Mouse (Mus musculus) heart, postnatal 14 days (tissue): ENCODE data around the gene U2af2. TPM values are rescaled to one million over a fixed set of nuclear protein-coding genes. Genes with fewer than 3 reads are reported as not detected.

Experiments used
- DNase-seq, 2 experiments: peaks; one replicate each; pipeline ENCODE4 v3.0.0; 2021 to 2022
- intact Hi-C: fragments of 180-260 bp; cut with DNase I; formaldehyde crosslinking; loops from one replicate; pipeline ENCODE4 v1.15.1; 2025
- microRNA-seq, 2 experiments: library from miRNA; unstranded; fragments of <30 nt; microRNA quantifications; one replicate each; pipeline ENCODE4 v1.2.0; 2021 to 2022
- total RNA-seq, 2 experiments: library from RNA; stranded (reverse); gene quantifications; 2 replicates each; pipeline ENCODE4 v1.2.3; 2021

Gene U2af2
- total RNA-seq, 2 experiments from 2014 or later = 85.6 to 94.1 TPM

DNA sequence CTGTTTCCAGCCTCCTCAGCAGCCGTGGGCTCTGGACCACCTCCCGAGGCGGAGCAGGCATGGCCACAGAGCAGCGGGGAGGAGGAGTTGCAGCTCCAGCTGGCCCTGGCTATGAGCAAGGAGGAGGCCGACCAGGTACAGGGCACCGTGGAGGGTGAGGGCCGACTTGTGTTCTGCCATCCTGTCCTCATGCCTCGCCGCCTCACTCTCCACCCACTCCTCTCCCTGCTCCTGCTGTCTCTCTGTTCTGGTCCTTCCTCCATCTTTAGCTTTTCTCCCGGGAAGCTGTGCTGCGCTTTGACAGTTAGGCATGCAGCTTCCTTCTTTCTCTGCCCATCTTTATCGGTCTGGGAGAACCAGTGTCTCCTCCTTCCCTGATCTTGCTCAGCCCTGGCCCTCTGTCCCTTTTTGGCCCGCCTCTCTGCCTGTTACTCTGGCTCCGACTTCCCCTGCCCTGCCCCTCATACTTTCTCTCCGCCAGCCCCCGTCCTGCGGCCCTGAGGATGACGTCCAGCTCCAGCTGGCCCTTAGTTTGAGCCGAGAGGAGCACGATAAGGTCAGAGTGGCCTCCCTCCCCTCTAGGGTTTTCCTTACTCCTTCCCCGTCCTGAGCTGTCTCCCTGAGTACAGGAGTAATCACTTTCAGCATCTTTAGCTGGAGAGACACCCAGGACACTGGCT, 31.0 kb downstream of the U2af2 start:
- intact Hi-C loops = no loop called here
- peak; percentile 27 to 45 for DNase-seq

DNA sequence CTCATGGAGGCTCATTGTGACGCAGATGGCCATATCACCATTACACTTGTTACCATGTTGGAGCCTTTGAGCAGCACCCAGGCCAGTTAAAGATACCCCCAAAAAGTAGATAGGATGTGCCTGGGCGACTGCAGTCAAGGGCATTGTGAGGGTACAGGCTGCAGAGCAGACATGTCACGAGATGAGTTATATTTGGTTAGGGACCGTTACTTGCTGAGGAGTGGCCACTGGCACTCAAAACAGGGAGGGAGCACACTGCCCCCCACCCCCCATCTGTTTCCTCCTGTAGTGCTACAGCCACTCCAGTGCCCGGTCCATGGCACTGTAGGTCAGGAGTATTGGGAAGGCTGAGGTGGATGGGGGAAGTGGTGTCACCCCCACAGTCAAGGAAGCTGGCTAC, 36.8 kb downstream of the U2af2 start:
- DNase-seq = no peak
- intact Hi-C loops = no loop called here

DNA sequence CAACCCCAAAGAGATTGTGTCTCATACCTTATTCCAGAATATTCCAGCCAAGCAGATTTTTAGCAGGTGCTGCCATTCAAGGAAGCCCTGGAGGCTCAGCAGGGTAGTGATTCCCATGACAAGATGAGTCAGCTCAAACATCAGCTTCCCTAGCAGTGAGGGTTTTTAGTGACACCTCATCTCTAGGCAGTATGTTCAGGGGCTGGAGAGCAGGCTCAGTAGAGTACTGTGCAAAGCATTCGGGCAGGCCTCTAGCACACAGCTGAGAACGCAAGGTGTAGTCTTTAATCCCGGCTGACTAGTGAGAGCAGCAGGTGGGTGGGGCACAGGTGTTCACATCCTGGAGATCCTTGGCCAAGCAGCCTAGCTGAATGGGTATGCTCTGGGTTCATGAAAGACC, 37.9 kb downstream of the U2af2 start:
- intact Hi-C loops = no loop called here
- no peak for DNase-seq

DNA sequence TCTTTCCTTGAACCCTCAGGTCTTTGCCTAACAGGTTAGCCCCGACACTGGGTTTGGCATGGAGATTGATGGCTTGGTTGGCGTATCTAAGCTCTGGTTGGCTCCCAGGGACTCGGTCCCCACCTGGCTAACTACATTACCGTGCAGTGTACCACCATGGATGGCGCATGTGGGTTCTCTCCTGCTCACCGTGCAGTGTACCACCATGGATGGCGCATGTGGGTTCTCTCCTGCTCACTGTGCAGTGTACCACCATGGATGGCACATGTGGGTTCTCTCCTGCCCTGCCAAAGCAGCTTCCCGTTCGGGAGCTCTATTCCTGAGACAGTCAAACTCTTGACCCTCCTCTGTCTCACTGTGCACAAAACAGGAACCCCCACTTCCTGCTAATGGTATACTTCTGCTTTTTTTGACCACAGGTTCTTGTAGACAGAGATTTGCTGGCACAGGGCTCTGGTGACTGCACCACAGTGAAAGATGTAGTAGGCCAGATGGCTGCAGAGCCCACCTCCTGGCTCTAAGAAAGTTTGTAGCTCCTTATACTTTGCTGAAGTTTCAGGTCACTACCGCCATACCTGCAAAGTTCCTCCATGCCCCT, 39.2 kb downstream of the U2af2 start:
- intact Hi-C loops = no loop called here
- no peak for DNase-seq

DNA sequence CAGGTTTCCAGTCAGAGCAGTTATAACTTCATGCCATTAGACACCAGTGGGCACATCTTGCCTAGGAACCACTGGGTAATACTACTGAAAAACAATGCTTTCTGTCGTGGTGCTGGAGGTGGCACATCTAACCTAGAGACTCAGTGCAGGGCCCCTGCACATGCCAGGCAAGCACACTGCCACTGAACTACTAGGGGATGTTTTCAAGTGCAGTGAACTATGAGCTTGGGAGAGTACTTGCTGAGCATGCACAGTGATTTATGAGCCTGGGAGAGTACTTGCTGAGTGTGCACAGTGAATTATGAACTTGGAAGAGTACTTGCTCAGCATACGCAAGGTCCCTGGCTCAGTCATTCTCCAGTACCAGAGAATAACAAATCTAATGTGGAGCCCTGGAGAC, 40.6 kb downstream of the U2af2 start:
- intact Hi-C loops = no loop called here
- no peak for DNase-seq

- intact Hi-C loops = no loop called here
- no peak for DNase-seq
Measured at GRCm38 (mm10) chr7:5108272-5108671, 46.3 kb downstream of the U2af2 start.

GRCm38 (mm10) chr7:5109301-5109700, 47.4 kb downstream of the U2af2 start:
- no peak for DNase-seq
- intact Hi-C loops = no loop called here

DNA sequence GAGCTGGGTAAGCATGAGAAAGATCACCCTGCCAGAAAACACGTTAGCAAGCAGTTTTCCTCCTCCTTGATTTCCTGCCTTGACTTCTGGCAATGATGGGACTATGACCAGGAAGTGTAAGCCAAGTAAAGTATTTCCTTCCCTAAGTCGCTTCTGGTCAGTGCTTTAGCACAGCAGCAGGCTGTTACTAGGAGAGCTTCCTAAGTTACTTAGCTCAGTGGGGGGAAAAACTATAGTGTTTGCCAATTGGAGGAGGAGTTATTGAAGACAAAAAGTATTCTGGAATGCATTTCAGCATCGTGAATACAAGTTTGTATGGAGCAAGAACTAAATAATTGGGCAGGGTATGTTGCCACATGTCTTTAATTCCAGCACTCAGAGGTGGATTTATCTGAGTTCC, 50.8 kb downstream of the U2af2 start:
- intact Hi-C loops = no loop called here
- DNase-seq = no peak

DNA sequence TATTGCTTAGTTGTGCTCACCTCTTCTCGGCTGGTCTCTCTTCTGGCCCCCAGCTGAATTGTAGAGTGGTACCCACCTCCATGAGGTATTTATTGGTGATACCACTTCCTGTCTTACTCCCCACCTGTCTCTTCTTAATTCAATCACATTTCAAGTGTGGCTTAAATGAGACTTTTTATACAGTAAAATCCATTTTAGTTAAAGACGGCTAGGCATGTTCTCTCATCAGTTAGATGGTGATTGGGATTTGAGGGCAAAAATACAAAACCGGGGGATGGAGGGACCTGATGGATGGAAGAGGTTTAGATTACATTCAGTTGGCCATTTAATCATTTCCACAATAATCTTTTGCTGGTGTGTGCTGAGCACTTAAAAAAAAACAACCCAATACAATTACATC, 54.9 kb downstream of the U2af2 start, which contains the start of gene Rfpl4:
Rfpl4 (minus strand) TSS at position 101 of the 400 bp plus-strand sequence.
- DNase-seq = no peak
- intact Hi-C loops = no loop called here

GRCm38 (mm10) chr7:5125078-5125477, 63.1 kb downstream of the U2af2 start:
- intact Hi-C loops = loop anchor here (2.0 to 5.0 kb wide), 2 partner anchors 64 to 183 kb away; no protein-coding TSS in a partner anchor
- peak; percentile 3 to 25 for DNase-seq

DNA sequence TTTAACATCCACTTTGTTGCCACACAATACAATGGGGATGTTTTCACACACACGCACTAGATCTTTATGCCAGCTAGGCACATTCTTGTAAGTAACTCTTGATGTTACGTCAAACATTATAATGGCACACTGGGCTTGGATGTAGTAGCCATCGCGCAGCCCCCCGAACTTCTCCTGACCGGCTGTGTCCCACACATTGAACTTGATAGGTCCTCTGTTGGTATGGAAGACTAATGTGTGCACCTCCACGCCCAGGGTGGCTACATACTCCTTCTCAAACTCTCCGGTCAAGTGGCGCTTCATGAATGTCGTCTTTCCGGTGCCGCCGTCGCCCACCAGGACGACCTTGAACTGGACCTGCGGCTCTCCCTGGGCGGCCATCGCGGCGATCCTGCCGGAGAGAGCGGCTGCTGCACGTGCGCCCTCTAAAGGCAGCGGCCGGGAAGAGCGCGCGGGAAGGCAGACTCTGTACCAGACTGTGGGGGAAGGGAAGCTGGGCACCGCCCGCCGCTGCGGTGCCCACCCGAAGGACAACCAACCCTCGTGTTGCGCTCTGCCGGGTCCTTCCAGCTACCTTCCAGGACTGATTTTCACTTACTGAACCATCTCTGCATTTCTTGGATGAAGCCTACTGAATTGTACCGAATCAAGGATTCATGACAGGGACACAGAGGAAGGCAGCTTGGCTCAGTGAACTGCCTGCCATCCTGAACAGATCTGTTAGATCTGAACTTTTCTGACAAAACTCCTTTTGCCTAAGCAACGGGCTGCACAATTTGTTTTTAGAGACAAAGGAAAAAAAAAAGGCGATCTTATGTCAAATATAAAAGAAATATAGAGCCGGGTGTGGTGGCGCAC, 63.8 kb downstream of the U2af2 start, which contains the start of gene Rasl2-9:
Rasl2-9 (minus strand) TSS at position 402 of the 858 bp plus-strand sequence.
- intact Hi-C loops = loop anchor here (2.0 to 5.0 kb wide), 2 partner anchors 65 to 183 kb away; no protein-coding TSS in a partner anchor
- DNase-seq = peak; percentile 89 to 93

Small RNAs within 50 kb of the gene (microRNA-seq; reads per million reads assigned to microRNA genes)
- 0 reads per million in 2 experiments for gene Gm26217

Other genes with a start within 250 kb of the U2af2 start
- gene Ube2s, start 249.6 kb upstream of the U2af2 start, total RNA-seq = 100 to 1,000 TPM in 1 of 2 experiments, 10 to 100 TPM in 1; 97.9 to 112 TPM
- gene Shisa7, start 217.4 kb upstream of the U2af2 start, total RNA-seq = under 1 TPM in 1 of 2 experiments, not detected in 1; 0.05 TPM
- gene Isoc2b, start 191.9 kb upstream of the U2af2 start, total RNA-seq = 1 to 10 TPM; 3.1 to 4.2 TPM
- gene Isoc2a, start 185.0 kb upstream of the U2af2 start, total RNA-seq = 10 to 100 TPM; 22.9 to 27.0 TPM
- not detected for gene Gm36210, start 155.6 kb upstream of the U2af2 start, total RNA-seq
- gene Zfp628, start 146.9 kb upstream of the U2af2 start, total RNA-seq = 1 to 10 TPM; 9.4 to 9.6 TPM
- 1 to 10 TPM; 5.9 to 6.1 TPM for gene Nat14, start 140.1 kb upstream of the U2af2 start, total RNA-seq
- 1 to 10 TPM; 7.8 TPM for gene Ssc5d, start 136.4 kb upstream of the U2af2 start, total RNA-seq
- gene Sbk2, start 97.7 kb upstream of the U2af2 start, total RNA-seq = 10 to 100 TPM in 1 of 2 experiments, 1 to 10 TPM in 1; 4.2 to 11.6 TPM
- gene Sbk3, start 91.0 kb upstream of the U2af2 start, total RNA-seq = 10 to 100 TPM; 14.9 to 37.3 TPM
- gene Zfp579, start 66.0 kb upstream of the U2af2 start, total RNA-seq = 10 to 100 TPM; 14.3 to 18.1 TPM
- 1 to 10 TPM; 8.1 to 8.6 TPM for gene Zfp524, start 47.7 kb upstream of the U2af2 start, total RNA-seq
- 10 to 100 TPM; 17.0 to 20.2 TPM for gene Fiz1, start 47.4 kb upstream of the U2af2 start, total RNA-seq
- not detected for gene Gm44973, start 46.6 kb upstream of the U2af2 start, total RNA-seq
- 10 to 100 TPM; 18.2 to 19.9 TPM for gene Zfp865, start 41.8 kb upstream of the U2af2 start, total RNA-seq
- gene Ccdc106, start 41.6 kb upstream of the U2af2 start, total RNA-seq = under 1 TPM; 0.17 TPM
- not detected for gene 4632433K11Rik, start 28.0 kb upstream of the U2af2 start, total RNA-seq
- 1 to 10 TPM; 5.0 to 6.6 TPM for gene Zfp784, start 23.7 kb upstream of the U2af2 start, total RNA-seq
- gene Zfp580, start 10.6 kb upstream of the U2af2 start, total RNA-seq = 1 to 10 TPM; 5.5 to 7.9 TPM
- gene Epn1, start 18.1 kb downstream of the U2af2 start, total RNA-seq = 100 to 1,000 TPM; 181 TPM
- not detected for gene Rfpl4, start 54.8 kb downstream of the U2af2 start, total RNA-seq
- gene Rasl2-9, start 63.8 kb downstream of the U2af2 start, total RNA-seq = 1 to 10 TPM; 5.3 to 5.8 TPM
- gene Vmn1r55, start 87.5 kb downstream of the U2af2 start, total RNA-seq = not detected
- not detected for gene Vmn1r56, start 134.6 kb downstream of the U2af2 start, total RNA-seq
- gene Vmn1r57, start 156.3 kb downstream of the U2af2 start, total RNA-seq = not detected